In genomic region chr8:119412037-119412734, GRCm38 (mm10) we compare ENCODE assay signal across 10 mouse cellular contexts. TPM values are rescaled to one million over a fixed set of nuclear protein-coding genes. Genes with fewer than 3 reads are reported as not detected.
DNase-seq lines count a peak whose midpoint lies in the region; ATAC-seq and TF ChIP-seq lines count a peak whose summit lies in the region.
"Had no signal": no experiment of that assay in that cellular context is flagged by ENCODE, and none has a peak within 500 bp of the region (broad histone marks: within the 10 kb centered on the region; RNA-seq: fewer than 3 reads in every experiment).

No protein-coding gene starts in this region.

- peaks cover 4% of the 10 kb centered on the region for H3K4me1 ChIP-seq in neural tube, embryonic 15.5 days
- H3K4me1 ChIP-seq in cerebellum, adult 2 months (ENCODE audit: control insufficient read depth, insufficient read depth, low read length), result peaks cover 4% of the 10 kb centered on the region; the same call in 1 of the 2 replicates
- H3K4me1 ChIP-seq: embryonic facial prominence, embryonic 12.5 days had no signal

- peaks cover 42% of the 10 kb centered on the region for H3K36me3 ChIP-seq in neural tube, embryonic 15.5 days

- TF ChIP-seq CTCF in cerebellum, adult 2 months (IDR thresholded peaks at IDR 0.05; ENCODE audit: borderline replicate concordance, insufficient read depth, low read depth, low read length), result no peak

- intact Hi-C loops in heart, postnatal 10 days (cut with DNase I), result loop anchor here (1.0 to 10.0 kb wide), 4 partner anchors 29 to 263 kb away; partner anchors contain the start of gene Taf1c

- 62% methylated on average over 10 of the region's 10 CpGs for WGBS in neural tube, embryonic 15.5 days
- 60% methylated on average over 10 of the region's 10 CpGs for WGBS in cerebellum, adult 2 months

- ATAC-seq in neural tube, embryonic 15.5 days (ENCODE audit: low FRiP score), result no peak
- peak; percentile 33 for ATAC-seq in inflammation-experienced regulatory T-cells, adult 6 months
- no peak for ATAC-seq in cerebellum, adult (ENCODE audit: insufficient number of reproducible peaks, low FRiP score, low TSS enrichment)

- TF ChIP-seq POLR2A in cerebellum, adult 2 months (IDR thresholded peaks at IDR 0.05; ENCODE audit: borderline replicate concordance, insufficient read depth, low read length), result no peak

- H3K9me3 ChIP-seq in neural tube, embryonic 15.5 days (replicated peaks), result no peaks in the 10 kb centered on the region
- H3K9me3 ChIP-seq: embryonic facial prominence, embryonic 12.5 days; G1E had no signal

- H3K9ac ChIP-seq in neural tube, embryonic 15.5 days (replicated peaks), result no peak overlapping the region

- H3K27me3 ChIP-seq in neural tube, embryonic 15.5 days (replicated peaks), result 0 out of 2 replicates have a peak, but pooled peaks cover 2% of the 10 kb centered on the region
- no peaks in the 10 kb centered on the region for H3K27me3 ChIP-seq in cerebellum, adult 2 months (ENCODE audit: control insufficient read depth, insufficient read depth, low read length)

- H3K4me2 ChIP-seq in neural tube, embryonic 15.5 days, result no peak overlapping the region

- H3K4me3 ChIP-seq in neural tube, embryonic 15.5 days (replicated peaks), result no peak overlapping the region
- no peak overlapping the region for H3K4me3 ChIP-seq in cerebellum, adult 2 months (replicated peaks; ENCODE audit: insufficient read depth, low read depth, low read length)
- H3K4me3 ChIP-seq: embryonic facial prominence, embryonic 12.5 days had no signal

- H3K27ac ChIP-seq in neural tube, embryonic 15.5 days (replicated peaks), result 0 out of 2 replicates have a peak overlapping the region, but pooled peaks have one; percentile 1
- no peak overlapping the region for H3K27ac ChIP-seq in cerebellum, adult 2 months (ENCODE audit: insufficient read depth, low read length)
- H3K27ac ChIP-seq: embryonic facial prominence, embryonic 12.5 days had no signal

- peak; percentile 89 for DNase-seq in heart, adult 11 months
- DNase-seq in heart, postnatal 10 days, result no peak
- DNase-seq in neural tube, embryonic 10.5 days (ENCODE audit: extremely low spot score, low spot score), result no peak
- DNase-seq in spleen, adult 18-20 months, result no peak
- no peak for DNase-seq in cerebellum, adult 2 months

RNA-seq across cellular contexts. Expression of gene Mlycd, which starts 17.5 kb away (rescaled TPM):
- total RNA-seq in heart, postnatal 10 days (2021), result 100 to 1,000 TPM in 1 of 2 experiments, 10 to 100 TPM in 1; 98.4 to 115 TPM
- 15.8 and 16.0 TPM in 2 replicates for polyA plus RNA-seq in neural tube, embryonic 15.5 days (2015; fragmentation: Nextera tagmentation; extraction: Ambion mirVana)
- polyA plus RNA-seq in inflammation-experienced regulatory T-cells, adult 6 months (2017; shearing (Covaris generic)), result 1 to 10 TPM; 2.6 to 7.3 (median 7.1) TPM
- polyA plus RNA-seq in cerebellum, adult 2 months (2012; rRNA removed), result 30.5 and 31.6 TPM in 2 replicates

RNA-seq across cellular contexts. Expression of gene Osgin1, which starts 21.7 kb away (rescaled TPM):
- 1 to 10 TPM in 1 of 2 experiments, under 1 TPM in 1; 0.98 to 2.0 TPM for total RNA-seq in heart, postnatal 10 days (2021)
- polyA plus RNA-seq in neural tube, embryonic 15.5 days (2015; fragmentation: Nextera tagmentation; extraction: Ambion mirVana), result 0.35 and 0.82 TPM in 2 replicates
- 10 to 100 TPM; 15.6 to 28.0 (median 24.5) TPM for polyA plus RNA-seq in inflammation-experienced regulatory T-cells, adult 6 months (2017; shearing (Covaris generic))
- 0.84 and 0.93 TPM in 2 replicates for polyA plus RNA-seq in cerebellum, adult 2 months (2012; rRNA removed)

RNA-seq across cellular contexts. Expression of gene Necab2, which starts 34.3 kb away (rescaled TPM):
- total RNA-seq in heart, postnatal 10 days (2021), result not detected
- 35.3 and 45.3 TPM in 2 replicates for polyA plus RNA-seq in neural tube, embryonic 15.5 days (2015; fragmentation: Nextera tagmentation; extraction: Ambion mirVana)
- not detected for polyA plus RNA-seq in inflammation-experienced regulatory T-cells, adult 6 months (2017; shearing (Covaris generic))
- 17.0 and 26.6 TPM in 2 replicates for polyA plus RNA-seq in cerebellum, adult 2 months (2012; rRNA removed)
- total RNA-seq: G1E had no signal
- polyA plus RNA-seq: G1E had no signal

Comparison
In these comparisons a context has a peak if more than half of its experiments do, and no peak if none do; other contexts are left out.
1. RNA of gene Necab2, which starts 34.3 kb away (polyA plus RNA-seq): 35.3 to 45.3 TPM in neural tube, embryonic 15.5 days and 17.0 to 26.6 TPM in cerebellum, adult 2 months; not detected in inflammation-experienced regulatory T-cells, adult 6 months; every median in the first group is over 10 times any median in the second.